Mouse (Mus musculus) layer of hippocampus, adult 9-10 months (tissue): Measurements from ENCODE around the gene Cdc42se2.

Source experiments
- DNase-seq: peaks from one replicate; pipeline ENCODE4 v3.0.0; 2022; ENCODE audit warnings: low spot score

Cdc42se2 gene

DNA sequence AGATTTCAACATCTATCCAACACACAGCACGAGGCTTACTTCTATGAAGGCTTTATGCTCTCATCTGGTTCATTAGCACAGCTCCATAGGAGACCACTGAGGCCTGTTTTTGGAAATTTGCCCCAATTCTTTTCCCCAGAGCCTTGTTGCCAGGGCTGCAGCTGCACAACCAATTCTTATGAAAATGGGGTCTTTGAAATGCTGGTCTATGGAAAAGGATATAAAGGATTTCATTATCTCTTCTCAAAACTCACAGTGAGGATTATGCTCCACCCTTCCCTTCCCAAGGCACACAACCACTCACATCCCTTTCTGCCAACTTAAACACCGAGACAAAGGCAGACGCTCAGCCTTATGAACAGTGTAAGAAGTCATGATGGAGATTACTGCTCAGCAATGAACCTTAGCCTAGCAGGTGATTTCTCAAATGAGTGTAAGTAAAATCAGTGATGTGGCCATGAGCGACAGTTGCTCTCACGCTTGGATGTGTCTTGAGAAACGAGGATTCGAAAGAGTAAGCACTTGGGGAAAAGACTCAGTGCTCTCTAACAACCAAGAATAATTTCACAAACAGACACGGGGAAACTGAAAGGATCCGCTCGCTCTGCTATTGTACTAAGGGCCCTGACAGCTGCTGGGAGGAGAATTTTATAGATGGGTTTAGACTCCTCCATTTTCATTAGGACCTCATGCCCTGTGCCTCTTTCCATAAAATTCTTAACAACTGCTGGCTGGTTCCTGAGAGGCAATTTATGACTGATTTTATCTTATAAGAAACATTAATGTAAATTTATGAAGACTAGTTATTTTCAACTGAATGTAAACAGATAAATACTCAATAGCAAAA, 33.0 kb downstream of the Cdc42se2 start:
- DNase-seq = peak; percentile 26

DNA sequence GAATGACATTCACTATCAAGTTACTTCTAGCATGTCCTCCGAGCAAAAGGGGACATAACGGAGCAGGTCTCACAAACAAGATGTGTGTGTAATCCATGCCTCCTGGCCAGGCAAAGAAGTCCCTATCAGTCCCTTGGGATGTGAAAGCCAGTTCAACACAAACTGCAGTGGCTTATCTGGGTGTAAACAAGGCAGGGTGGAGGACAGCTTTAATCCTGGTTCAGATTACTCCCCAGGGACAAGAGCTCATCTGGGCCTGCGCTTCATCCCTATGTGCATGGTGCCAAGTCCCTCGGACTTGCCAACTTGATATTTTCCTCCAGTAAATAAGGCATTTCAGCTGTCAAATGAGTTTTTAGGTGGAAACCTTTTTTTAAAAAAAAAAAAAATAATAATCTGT, 36.0 kb downstream of the Cdc42se2 start:
- DNase-seq = no peak

DNA sequence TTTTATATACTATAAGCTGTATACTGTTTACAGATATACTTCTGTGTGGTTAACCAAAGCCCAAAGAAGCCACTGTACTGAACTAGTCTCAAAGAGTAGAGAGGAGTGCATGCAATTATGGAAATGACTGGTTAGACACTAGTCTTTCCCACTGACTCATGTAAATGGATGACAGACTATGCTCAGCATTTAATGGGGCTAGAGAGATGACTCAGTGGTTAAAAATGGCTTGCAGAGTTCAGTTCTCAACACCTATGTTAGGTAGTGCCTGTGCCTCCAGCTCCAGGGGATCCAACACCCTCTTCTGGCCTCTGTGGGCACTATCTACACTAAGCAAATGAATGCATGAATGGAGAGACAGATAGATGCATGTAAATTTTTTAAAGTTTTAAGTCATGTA, 38.6 kb downstream of the Cdc42se2 start:
- no peak for DNase-seq

DNA sequence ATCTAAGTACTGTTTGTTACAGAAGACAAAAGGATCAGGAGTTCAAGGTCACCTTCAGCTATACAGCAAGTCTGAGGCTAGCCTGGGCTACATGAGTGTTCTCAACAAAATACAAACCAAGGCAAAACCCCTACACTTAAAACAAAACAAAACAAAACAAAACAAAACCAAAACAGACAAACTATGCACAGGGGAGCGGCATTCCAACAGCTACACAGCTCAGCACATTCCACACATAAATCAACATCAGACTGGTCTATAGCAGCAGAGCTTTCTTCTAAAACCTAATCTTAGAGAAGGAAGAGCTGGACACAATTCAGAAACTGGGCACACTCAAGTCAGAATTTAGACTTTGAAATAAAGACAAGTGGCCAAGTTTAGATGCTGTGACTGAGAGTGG, 43.2 kb downstream of the Cdc42se2 start:
- DNase-seq = no peak

DNA sequence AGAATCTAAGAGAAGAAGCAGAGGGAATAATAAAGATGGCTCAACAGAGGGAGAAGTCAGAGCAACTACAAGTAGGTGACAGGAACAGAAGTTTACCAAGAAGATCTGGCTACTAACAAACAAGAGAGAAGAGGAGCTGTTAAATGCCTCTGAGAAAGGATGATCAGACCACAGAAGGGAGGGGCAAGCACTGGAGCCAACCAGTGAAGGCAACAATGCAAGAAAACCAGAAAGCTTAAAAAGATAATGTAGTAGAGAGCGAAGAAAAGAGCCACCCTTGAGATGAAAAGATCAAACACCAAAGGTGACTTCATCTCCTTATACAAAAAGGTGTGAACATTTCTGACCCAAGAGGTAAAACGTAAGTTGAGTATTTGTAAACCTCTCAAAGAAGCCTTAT, 46.1 kb downstream of the Cdc42se2 start:
- DNase-seq = no peak

DNA sequence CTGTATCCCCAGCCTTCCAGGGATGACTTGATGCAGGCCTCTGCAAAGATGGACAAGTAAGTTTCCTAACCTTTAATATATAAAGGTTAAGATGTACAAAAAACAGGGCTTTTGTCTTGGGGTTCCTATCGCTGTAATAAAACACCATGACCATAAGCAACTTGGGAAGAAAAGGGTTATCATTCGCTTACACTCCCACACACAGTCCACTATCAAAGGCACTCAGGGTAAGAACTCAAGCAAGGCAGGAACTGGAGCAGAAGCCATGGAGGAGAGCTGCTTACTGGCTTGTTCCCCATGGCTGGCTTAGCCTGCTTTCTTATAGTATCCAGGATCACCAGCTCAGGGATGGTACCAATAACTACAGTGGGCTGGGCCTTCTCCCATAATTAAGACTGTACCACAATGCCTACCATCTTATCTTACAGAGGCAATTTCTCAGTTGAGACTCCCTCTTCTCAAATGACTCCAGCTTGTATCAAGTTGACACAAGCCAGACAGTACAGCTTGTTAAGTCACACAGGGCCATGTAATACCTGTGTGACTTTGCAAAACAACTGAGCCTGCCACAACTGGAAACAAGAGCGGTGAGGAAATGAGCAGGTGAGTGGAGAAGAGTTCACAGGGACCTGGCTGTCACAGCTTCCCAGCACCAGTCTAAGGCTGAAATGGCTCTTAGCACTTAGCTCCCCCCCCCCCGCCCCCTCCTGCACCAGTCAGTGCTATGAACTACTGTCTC, 48.3 kb downstream of the Cdc42se2 start:
- no peak for DNase-seq

DNA sequence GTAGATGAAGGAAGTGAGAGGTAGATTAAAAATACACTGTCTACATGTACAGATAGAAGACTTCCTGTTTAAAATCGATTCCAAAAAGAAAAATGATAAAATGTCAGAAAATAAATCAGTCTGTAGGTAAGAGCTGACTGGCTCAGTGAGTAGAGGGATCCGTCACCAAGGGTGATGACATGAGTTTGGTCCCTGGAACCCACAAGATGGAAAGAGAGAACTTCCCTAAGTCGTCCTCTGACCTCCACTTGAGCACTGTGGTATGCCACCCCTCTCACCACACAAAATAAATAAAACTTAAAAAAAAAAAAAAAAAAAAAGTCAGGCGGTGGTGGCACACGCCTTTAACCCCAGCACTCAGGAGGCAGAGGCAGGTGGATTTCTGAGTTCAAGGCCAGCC, 50.6 kb downstream of the Cdc42se2 start:
- DNase-seq = no peak

DNA sequence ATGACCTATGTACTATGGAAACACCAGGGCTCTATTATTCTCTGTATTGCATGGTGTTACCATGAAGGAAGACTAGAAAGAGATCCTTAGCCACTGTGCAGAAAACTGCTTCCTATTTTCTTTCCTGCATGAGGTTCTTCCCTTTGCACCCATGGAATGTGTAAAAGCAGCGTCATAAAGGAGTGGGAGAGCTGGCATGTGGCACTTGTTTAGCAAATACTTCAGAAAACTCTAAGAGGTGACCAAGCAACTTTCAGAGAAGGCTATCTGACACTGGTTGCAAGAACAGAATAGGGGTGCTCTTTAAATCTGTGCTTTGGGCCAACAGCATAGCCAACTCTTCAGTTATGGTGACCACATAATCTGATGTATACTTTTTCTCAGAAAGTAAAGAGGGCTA, 52.4 kb downstream of the Cdc42se2 start:
- no peak for DNase-seq

DNA sequence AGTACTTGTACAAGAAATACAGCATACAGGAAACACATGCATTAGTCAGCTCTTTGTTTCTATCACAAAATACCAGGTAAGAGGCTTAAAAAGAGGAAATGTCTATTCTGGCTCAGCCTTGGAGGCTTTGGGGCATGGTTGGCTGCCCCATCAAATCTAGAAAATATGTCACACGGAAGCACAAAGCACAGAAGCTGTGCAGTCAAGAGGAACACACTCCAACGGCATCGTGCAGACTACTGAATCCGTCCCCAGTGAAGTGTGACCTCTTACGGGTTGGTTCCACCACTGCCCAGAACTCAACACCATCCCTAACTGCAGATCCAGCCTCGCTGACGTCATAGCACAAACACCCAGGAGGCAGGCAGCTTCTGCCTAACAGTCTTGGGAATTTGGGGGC, 53.9 kb downstream of the Cdc42se2 start:
- no peak for DNase-seq

DNA sequence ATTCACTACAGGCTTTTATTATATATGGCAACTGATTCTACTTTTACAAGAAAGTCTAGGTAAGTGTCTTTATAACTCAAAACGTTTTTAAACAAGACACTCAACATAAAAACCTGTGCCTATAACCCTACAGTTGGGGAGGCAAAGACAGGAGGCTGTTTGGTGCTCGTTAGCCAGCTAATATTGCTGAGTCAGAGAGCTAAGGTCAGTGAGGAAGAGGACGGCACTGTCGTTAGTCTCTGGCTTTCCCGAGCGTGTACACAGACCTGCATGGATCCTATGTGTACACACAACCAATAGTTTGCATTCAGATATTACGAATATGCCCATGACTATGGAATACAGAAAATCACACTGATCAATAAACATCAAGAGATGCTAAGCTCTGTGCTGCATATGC, 56.1 kb downstream of the Cdc42se2 start:
- no peak for DNase-seq

DNA sequence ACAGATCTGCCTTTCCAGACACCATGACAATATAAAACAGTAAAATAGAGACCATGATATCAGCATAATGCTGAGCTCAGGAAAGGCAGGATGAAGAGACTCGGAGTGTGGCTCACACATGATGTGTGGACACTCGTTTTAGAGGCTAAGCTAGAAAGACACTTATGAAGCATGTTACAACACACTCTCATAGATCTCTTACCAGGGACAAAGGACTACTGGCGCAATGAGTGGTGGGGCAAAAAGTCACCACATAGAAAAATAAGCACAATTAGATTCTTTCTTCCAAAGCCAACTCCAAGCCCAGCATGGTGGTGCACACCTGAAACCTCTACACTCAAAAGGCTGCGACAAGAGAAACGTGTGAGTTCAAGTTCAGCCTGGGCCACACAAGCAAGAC, 56.5 kb downstream of the Cdc42se2 start:
- DNase-seq = no peak

DNA sequence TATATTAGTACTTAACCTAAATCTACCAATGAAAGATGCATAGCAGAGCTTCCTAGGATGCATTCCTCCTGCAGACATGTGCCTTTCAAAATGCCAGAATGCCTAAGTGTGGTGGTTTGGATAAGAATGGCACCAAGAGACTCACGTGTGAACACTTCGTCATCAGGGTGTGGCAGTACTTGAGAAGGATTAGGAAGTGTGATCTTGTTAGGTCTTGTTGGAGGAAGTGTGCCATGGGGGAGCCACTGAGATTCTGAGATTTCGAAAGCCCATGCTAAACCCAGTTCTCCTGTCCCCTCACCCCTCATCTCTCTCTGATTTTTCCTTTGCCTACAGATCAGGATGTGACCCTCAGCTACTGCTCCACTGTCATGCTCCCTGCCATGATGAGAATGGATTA, 58.2 kb downstream of the Cdc42se2 start:
- DNase-seq = no peak

DNA sequence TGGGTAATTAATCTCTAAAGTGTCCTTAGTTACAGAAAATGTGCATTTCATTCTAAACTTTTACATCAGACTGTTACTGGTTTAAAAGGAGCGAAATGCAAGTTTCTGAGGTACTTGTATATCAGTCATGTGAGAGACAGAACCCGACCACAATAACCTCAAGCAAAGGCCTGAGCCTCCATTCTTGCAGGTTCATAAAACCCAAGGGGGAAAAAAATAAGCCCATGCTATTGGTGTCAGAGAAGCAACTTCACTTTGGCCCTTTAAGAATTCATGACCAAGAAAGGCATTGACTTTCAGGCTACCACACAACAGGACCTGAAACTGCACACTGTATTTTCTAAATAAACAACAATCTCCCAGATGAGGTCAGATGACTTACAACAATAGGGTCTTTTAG, 59.1 kb downstream of the Cdc42se2 start:
- no peak for DNase-seq

DNA sequence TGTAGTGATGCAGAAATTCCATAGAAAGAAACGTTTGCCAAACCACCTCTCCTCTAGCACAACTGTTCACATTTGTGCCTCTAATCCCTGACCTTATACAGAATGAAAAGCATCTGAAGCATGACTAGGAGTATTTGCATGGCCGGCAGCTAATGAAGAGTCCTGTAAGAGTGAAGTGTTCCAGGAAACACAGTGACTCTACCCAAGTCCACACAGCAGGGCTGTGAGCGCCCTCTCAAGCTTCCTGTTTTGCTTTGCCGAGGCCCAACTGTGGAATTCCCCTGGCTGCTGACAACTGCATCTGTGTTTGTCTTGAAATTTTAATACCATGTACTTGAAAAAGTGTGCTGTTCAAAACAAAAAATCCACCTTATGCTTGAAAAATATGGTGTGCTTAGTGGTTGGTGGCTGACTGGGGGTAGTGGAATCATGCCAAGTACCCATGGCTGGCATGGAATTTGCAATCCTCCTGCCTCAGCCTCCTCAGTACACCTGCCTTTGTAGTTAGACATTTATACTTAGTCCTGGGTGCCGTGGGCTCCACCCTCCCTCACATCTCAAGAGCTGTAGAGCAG, 60.1 kb downstream of the Cdc42se2 start:
- peak; percentile 40 for DNase-seq

DNA sequence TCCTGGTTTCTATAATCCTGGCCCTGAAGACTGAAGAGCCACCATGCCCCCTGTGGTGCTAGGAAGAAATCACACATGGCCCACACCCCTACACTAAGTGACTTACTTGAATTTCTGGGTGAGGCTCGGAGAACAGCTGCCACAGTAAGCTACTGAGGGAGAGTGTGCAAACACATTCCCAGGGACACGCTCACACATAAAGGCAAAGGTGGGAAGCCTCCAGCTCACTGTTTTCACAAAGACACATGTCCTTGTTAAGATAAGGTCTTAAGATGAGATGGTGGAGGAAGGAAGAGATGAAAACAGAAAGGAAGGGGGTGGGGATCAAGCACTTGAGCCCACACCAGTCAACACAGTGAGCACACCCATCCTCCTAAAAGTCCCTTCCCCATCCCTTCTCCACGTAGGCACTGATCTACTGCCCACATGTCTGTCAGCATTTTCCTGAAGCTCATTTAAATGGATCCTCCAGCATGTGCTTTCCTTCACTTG, 60.9 kb downstream of the Cdc42se2 start:
- no peak for DNase-seq

DNA sequence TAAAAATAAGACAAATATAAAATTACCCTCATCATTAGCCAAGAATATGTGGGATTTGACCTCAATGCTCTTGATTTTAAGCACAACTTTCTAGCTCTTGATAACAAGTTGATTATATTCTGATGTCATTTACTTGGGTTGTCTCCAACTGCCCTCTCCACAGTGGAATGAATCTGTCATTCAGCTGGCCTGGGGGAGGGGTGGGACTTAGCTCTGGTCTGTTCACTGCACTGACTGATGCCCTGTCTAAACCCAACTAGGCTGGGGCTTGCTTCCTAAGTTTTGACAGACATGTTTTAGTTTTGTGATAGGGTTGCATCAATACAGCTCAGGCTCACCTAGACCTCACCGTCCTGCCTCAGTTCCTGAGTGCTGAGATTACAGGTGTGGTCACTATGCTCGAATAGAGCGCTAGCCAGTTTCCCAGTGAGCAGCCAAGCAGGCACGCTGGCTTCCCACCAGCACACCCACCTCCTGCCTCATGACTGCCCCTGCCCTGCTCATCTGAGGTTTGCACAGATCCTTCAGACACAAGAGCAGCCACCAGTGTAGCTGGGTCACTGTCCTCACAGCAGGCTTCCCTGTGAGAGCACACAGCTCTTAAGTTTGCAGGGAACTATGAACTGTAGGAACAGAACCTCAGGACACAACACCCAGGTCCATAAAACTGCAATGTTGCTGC, 63.0 kb downstream of the Cdc42se2 start:
- DNase-seq = no peak

DNA sequence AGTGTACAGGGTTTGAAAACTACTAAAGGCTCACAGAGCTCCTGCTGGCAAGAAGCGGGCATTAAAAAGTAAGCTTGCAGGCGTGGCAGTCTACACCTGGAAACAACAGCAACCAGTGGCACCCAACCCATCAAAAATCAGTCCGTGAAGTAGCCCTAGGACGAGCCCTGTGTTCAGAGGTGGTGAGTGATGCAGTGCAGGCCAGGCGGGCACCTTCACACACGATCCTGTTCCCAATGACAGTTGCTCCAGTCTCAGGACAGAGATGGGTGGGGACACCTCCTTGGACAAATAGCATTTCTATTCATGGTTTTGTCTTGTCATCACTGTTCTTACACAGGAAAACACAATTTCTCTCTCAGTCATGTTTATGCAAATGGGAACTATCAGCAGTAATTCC, 65.4 kb downstream of the Cdc42se2 start:
- no peak for DNase-seq

DNA sequence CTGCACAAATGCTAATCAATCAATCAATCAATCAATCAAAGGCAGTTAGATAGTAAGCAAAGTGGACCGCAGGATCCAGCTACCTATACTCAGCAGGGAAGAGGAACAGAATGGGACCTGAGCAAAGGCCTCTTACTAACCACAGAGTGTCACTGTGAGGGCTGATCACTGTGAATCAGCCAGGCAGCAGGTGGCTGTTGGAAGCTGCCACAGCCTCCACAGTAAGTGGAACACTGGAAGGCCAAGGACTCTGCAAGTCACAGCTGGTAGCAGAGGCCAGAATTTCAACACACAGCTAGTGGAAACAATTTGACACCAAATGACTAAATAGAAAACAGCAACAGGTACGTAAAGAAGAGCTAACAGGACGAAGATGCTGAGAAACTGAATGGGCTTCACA, 68.9 kb downstream of the Cdc42se2 start:
- DNase-seq = no peak

DNA sequence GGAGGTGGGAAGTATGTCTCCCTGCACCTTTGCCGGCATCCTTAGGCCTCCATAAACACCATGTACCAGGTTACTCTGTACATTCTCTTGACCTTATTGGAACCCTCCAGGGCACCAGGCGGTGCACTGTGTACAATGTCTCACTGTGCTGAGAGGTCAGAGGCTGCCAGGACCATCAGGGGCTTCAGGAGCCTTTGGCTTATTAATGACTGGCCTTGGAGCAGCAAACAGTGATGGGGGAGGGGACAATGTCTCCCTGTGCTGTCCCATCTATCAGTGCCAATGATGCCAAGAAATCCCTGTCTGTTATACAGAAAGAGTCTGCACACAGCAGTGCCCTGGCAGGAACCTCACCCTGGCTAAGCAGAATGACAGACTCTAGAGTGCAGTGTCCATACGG, 69.6 kb downstream of the Cdc42se2 start:
- DNase-seq = no peak

DNA sequence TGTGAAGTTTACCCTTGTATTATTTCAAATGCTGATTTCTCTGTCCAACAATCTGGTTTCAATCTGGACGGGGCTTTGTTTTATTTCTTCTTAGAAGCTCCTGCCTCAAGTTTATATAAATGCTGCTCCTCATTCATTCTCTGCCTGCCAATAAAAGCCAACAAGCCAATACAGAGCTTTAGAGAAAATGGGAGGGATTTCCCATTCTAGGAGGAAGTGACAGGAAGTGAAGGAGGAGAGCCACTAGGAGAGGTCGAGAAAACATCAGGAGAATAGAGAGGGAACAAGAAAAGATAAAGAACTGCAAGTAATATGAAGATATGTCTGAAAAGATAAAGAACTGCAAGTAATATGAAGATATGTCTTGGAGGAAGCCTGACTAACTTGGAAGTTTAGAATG, 74.6 kb downstream of the Cdc42se2 start:
- DNase-seq = no peak

DNA sequence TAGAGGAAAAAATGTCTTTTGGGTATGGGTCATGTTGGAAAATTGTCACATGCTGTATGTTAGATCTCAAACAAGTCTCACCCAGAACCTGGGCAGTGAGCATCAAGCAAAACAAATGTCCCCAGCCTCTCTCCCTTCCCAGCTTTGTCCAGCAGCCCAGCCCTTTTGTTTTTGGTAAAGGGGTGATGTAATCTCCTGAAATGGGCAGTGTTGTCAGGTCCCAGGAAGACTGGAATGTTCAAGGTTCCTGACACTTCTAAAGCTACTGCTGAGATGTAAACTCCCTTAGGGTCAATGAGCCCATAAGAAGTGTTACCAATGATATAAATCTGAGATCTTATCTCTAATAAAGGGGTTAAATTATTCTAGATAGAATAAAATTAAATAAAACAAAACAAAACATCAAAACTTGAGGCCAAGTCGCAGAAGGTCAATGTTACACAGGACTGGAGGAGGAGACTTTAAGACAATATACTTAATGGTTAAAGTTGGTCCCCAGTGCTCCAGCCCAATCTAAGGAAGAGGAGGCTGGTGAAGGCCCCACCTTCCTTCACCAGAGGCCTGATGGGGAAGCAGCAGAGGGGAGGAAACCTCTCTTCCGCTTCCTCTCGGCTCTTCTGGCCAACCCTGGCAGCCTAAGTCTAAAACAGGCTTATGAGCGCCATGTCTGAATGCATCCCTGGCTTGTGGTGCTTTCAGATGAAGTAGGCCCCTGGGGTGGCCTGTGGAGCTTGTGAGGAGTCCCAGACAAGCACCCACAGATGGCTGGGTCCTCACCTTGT, 76.8 kb downstream of the Cdc42se2 start:
- no peak for DNase-seq

DNA sequence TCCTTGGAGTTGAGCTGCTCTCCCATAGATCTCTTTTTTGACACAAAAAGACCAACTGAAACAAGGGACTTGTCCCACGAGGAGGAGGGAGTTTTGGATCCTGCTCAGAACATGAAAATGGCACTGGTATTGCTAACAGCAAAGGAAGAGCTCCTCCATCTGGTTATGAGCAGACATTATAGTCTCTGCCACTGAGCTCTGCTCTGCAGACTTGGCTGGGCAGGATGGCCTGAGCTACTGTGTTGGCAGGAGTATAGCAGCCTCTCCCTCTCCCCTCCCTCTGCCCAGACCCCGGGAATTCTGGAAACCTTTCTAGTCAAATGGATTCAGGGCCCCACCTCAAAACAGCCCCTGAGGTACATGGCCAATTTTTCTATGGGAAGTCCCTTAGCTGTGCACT, 77.8 kb downstream of the Cdc42se2 start:
- DNase-seq = no peak
